In genomic region chr4:150593473-150594217, GRCm38 (mm10) we compare ENCODE assay signal across 11 mouse cellular contexts. TPM values are rescaled to one million over a fixed set of nuclear protein-coding genes. Genes with fewer than 3 reads are reported as not detected.
DNase-seq lines count a peak whose midpoint lies in the region; ATAC-seq lines count a peak whose summit lies in the region.
"Had no signal": no experiment of that assay in that cellular context is flagged by ENCODE, and none has a peak within 500 bp of the region (broad histone marks: within the 10 kb centered on the region; RNA-seq: fewer than 3 reads in every experiment).

No protein-coding gene starts in this region.

- no peaks in the 10 kb centered on the region for H3K36me3 ChIP-seq in lung, embryonic 15.5 days
- H3K36me3 ChIP-seq in liver, embryonic 11.5 days (ENCODE audit: control insufficient read depth, insufficient read depth, low read length): no peaks in the 10 kb centered on the region

- H3K9ac ChIP-seq in lung, embryonic 15.5 days: no peak overlapping the region
- H3K9ac ChIP-seq in liver, embryonic 11.5 days (ENCODE audit: low read depth, low read length): no peak overlapping the region
- H3K9ac ChIP-seq: forebrain, embryonic 13.5 days had no signal

- H3K9me3 ChIP-seq in lung, embryonic 15.5 days: no peaks in the 10 kb centered on the region
- no peaks in the 10 kb centered on the region for H3K9me3 ChIP-seq in liver, embryonic 11.5 days (ENCODE audit: control insufficient read depth, low read length)
- H3K9me3 ChIP-seq: forebrain, embryonic 13.5 days had no signal

- H3K27me3 ChIP-seq in lung, embryonic 15.5 days: no peaks in the 10 kb centered on the region
- no peaks in the 10 kb centered on the region for H3K27me3 ChIP-seq in liver, embryonic 11.5 days (replicated peaks; ENCODE audit: control insufficient read depth, insufficient read depth, low read length)
- H3K27me3 ChIP-seq: forebrain, embryonic 13.5 days had no signal

- H3K4me2 ChIP-seq in lung, embryonic 15.5 days: no peak overlapping the region
- no peak overlapping the region for H3K4me2 ChIP-seq in liver, embryonic 11.5 days
- H3K4me2 ChIP-seq: forebrain, embryonic 13.5 days had no signal

- no peak overlapping the region for H3K4me3 ChIP-seq in lung, embryonic 15.5 days
- H3K4me3 ChIP-seq in liver, embryonic 11.5 days (ENCODE audit: low read depth, low read length): no peak overlapping the region
- H3K4me3 ChIP-seq: forebrain, embryonic 13.5 days had no signal

- ATAC-seq in lung, embryonic 15.5 days (ENCODE audit: borderline replicate concordance, extremely low read depth, low FRiP score, low TSS enrichment): no peak
- no peak for ATAC-seq in liver, embryonic 11.5 days (replicated peaks; ENCODE audit: low FRiP score)
- ATAC-seq in neutrophil, adult 5-6 weeks (ENCODE audit: extremely low read depth, insufficient number of reproducible peaks, low FRiP score, poor library complexity, severe bottlenecking): peak; percentile 45; the same call in 1 of the 2 replicates
- ATAC-seq: forebrain, embryonic 13.5 days had no signal

- 57% methylated on average over 4 of the region's 4 CpGs for WGBS in lung, embryonic 15.5 days
- WGBS in liver, embryonic 11.5 days: 64% methylated on average over 4 of the region's 4 CpGs

- H3K4me1 ChIP-seq in lung, embryonic 15.5 days: peaks cover 77% of the 10 kb centered on the region
- peaks cover 55% of the 10 kb centered on the region for H3K4me1 ChIP-seq in liver, embryonic 11.5 days (replicated peaks; ENCODE audit: control insufficient read depth, insufficient read depth, low read length)

- DNase-seq in lung, adult 18-20 months: no peak
- DNase-seq in adipocyte (ENCODE audit: low spot score): peak; percentile 56
- no peak for DNase-seq in liver, embryonic 11.5 days (ENCODE audit: low spot score)
- DNase-seq in T-cell, adult 2 months (ENCODE audit: low spot score): no peak
- no peak for DNase-seq in right cerebral cortex, adult 18-20 months
- DNase-seq: adrenal gland, adult 8-10 months; cerebellum, adult 9-10 months; heart, postnatal 4 days had no signal

- peak overlapping the region; percentile 36; the same call in 1 of the 2 replicates for H3K27ac ChIP-seq in lung, embryonic 15.5 days
- peak overlapping the region; percentile 22; the same call in 1 of the 2 replicates for H3K27ac ChIP-seq in liver, embryonic 11.5 days (ENCODE audit: low read depth, low read length)
- H3K27ac ChIP-seq: forebrain, embryonic 13.5 days had no signal

RNA-seq across cellular contexts. Expression of gene Slc45a1, which starts 58.3 kb away (rescaled TPM):
- 0.06 TPM in 1 of 2 replicates, not detected in the other for polyA plus RNA-seq in lung, embryonic 15.5 days (2015; fragmentation: Nextera tagmentation; extraction: Ambion mirVana)
- 0.04 and 0.05 TPM in 2 replicates for polyA plus RNA-seq in liver, embryonic 11.5 days (2014; fragmentation: Nextera tagmentation; extraction: Ambion mirVana)
- not detected in 2 replicates for total RNA-seq in neutrophil, adult 5-6 weeks (2017)
- total RNA-seq: heart, postnatal 4 days had no signal
